Mouse (Mus musculus): ENCODE measurements around the gene Olfr1393. TPM values are rescaled to one million over a fixed set of nuclear protein-coding genes. Genes with fewer than 3 reads are reported as not detected.
"Not testable (repeated sequence)": the region's sequence is repeated elsewhere in the genome, so short reads cannot be mapped to it uniquely, and the experiment has no call there.

Gene Olfr1393
- polyA plus RNA-seq, 1 experiment from 2014 or later, result not detected

DNA sequence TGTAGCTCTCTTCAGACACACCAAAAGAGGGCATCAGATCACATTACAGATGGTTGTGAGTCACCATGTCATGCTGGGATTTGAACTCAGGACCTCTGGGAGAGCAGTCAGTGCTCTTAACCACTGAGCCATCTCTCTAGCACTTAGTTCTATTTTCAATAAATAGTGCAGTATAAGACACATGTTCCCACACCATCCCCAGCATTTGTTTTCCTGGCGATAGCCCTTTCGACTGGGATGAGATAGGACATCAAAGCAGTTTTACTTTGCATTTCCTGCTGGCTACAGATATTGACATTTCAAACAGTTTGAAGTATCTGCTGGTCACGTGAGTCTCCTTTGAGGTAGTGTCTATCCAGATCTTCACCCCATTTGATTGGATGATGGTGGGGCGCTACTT is 7.7 kb upstream of the Olfr1393 start:
- H3K4me1 ChIP-seq (replicated peaks), result 0 out of 2 replicates have a peak, but pooled peaks cover 3% of the 10 kb centered on the region
- WGBS, result 88% methylated on average over 4 of the region's 4 CpGs
- no peak overlapping the region for H3K4me2 ChIP-seq (replicated peaks)
- H3K9ac ChIP-seq, result no peak overlapping the region
- H3K36me3 ChIP-seq, result no peaks in the 10 kb centered on the region; the same call in 1 of the 2 replicates
- H3K4me3 ChIP-seq (replicated peaks), result no peak overlapping the region
- ATAC-seq, result no peak
- H3K27me3 ChIP-seq (replicated peaks), result no peaks in the 10 kb centered on the region
- H3K27ac ChIP-seq, result no peak overlapping the region
- H3K9me3 ChIP-seq, result no peaks in the 10 kb centered on the region

DNA sequence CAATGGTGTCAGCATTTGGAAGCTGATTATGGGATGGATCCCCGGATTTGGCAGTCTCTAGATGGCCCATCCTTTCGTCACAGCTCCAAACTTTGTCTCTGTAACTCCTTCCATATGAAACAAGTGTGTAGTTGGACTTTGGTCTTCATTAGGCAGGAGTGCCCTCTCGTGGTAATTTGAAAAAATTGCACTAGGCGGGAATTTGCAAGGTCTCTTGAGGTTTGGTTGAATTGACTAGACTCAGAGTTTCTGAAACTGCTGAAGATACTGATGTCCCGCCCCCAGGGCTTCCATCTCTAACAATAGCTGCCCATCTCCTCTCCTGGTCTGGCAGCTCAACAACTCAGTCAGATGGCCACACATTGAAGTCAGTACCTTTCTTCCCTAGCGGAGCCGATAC is 6.8 kb upstream of the Olfr1393 start:
- no peak overlapping the region for H3K27ac ChIP-seq
- WGBS, result 29% methylated on average over 7 of the region's 7 CpGs
- no peaks in the 10 kb centered on the region for H3K27me3 ChIP-seq (replicated peaks)
- no peak overlapping the region for H3K9ac ChIP-seq
- H3K4me3 ChIP-seq (replicated peaks), result no peak overlapping the region
- no peaks in the 10 kb centered on the region; the same call in 1 of the 2 replicates for H3K36me3 ChIP-seq
- no peak overlapping the region for H3K4me2 ChIP-seq (replicated peaks)
- H3K9me3 ChIP-seq, result no peaks in the 10 kb centered on the region
- 0 out of 2 replicates have a peak, but pooled peaks cover 3% of the 10 kb centered on the region for H3K4me1 ChIP-seq (replicated peaks)
- ATAC-seq, result peak; percentile 36; the same call in 1 of the 2 replicates

- no peak overlapping the region for H3K9ac ChIP-seq
- H3K4me3 ChIP-seq (replicated peaks), result no peak overlapping the region
- H3K36me3 ChIP-seq, result no peaks in the 10 kb centered on the region
- no peaks in the 10 kb centered on the region for H3K4me1 ChIP-seq (replicated peaks)
- WGBS, result 68% methylated on average over 11 of the region's 11 CpGs
- no peaks in the 10 kb centered on the region for H3K27me3 ChIP-seq (replicated peaks)
- H3K4me2 ChIP-seq (replicated peaks), result no peak overlapping the region
- ATAC-seq, result no peak
- H3K27ac ChIP-seq, result no peak overlapping the region
- no peaks in the 10 kb centered on the region for H3K9me3 ChIP-seq
These were observed 4.1 kb upstream of the Olfr1393 start for GRCm38 (mm10) chr11:49273834-49274519.

DNA sequence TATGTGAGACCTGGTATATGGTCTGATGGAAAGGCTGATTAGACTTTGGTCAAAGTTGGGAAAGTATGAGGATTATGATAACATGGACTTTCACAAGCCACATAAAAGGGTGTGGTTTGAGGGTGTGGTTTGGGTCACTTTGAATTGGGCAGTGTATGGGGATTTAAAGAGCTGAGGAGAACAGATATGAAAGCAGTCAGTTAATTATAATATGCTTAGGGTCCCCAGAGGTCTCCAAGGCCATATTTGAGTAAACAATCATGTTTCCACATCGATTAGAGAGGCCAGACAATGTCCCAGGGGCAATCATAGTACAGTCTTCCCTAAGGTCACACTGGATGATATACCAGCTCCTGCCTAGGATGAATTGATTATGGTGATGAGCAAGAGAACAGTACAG is 6.9 kb downstream of the Olfr1393 start, which contains the start of gene Olfr1392:
Olfr1392 (plus strand) TSS at position 301 of the 400 bp plus-strand sequence.
- H3K4me1 ChIP-seq (replicated peaks); H3K9ac ChIP-seq; H3K4me2 ChIP-seq (replicated peaks); H3K4me3 ChIP-seq (replicated peaks); H3K27ac ChIP-seq; H3K36me3 ChIP-seq; H3K9me3 ChIP-seq; ATAC-seq; H3K27me3 ChIP-seq (replicated peaks): not testable (repeated sequence)
- 39% methylated on average over 1 of the region's 1 CpGs for WGBS

- Histone ChIP-seq H3K4me2 (replicated peaks) (no peak overlapping the region), H3K4me1 (replicated peaks) (no peaks in the 10 kb centered on the region), H3K4me3 (replicated peaks) (no peak overlapping the region), H3K9ac (no peak overlapping the region), H3K9me3 (no peaks in the 10 kb centered on the region), H3K36me3 (no peaks in the 10 kb centered on the region), H3K27me3 (replicated peaks) (no peaks in the 10 kb centered on the region), H3K27ac (no peak overlapping the region)
- WGBS, result 52% methylated on average over 2 of the region's 2 CpGs
- ATAC-seq, result no peak
These were observed 9.1 kb downstream of the Olfr1393 start for GRCm38 (mm10) chr11:49287251-49287650.

DNA sequence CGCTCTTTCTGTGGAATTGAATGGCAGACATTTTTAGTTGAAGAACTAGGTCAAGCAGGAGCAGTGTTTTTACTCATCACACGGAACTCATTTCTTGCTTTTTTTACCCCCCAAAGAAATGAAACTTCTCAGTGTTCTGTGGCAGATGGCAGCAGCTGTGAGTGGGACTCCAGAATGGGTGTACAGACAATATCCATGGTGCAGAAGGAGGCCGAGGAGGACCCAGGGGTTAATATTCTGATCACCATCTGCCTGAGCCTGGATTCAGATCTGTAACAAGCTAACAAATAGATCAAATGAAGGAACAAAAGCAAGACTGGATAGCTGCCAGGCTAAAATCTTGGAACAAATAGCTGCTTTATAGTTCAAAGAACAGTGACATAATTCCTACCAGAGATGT is 14.7 kb downstream of the Olfr1393 start:
- Histone ChIP-seq H3K4me3 (replicated peaks) (no peak overlapping the region), H3K9me3 (no peaks in the 10 kb centered on the region), H3K27me3 (replicated peaks) (no peaks in the 10 kb centered on the region), H3K36me3 (no peaks in the 10 kb centered on the region), H3K9ac (no peak overlapping the region), H3K27ac (no peak overlapping the region), H3K4me1 (replicated peaks) (no peaks in the 10 kb centered on the region), H3K4me2 (replicated peaks) (no peak overlapping the region)
- no peak for ATAC-seq
- 67% methylated on average over 3 of the region's 3 CpGs for WGBS

- ATAC-seq, result no peak
- Histone ChIP-seq H3K36me3 (no peaks in the 10 kb centered on the region), H3K4me3 (replicated peaks) (no peak within 1 kb of the TSS), H3K4me1 (replicated peaks) (no peaks in the 10 kb centered on the region), H3K9me3 (no peaks in the 10 kb centered on the region), H3K27me3 (replicated peaks) (no peaks in the 10 kb centered on the region), H3K4me2 (replicated peaks) (no peak within 1 kb of the TSS), H3K9ac (no peak within 1 kb of the TSS), H3K27ac (no peak within 1 kb of the TSS)
These were observed 26.3 kb downstream of the Olfr1393 start, which contains the start of gene Olfr10 for GRCm38 (mm10) chr11:49304441-49304840. Olfr10 (plus strand) TSS chr11:49304741.

DNA sequence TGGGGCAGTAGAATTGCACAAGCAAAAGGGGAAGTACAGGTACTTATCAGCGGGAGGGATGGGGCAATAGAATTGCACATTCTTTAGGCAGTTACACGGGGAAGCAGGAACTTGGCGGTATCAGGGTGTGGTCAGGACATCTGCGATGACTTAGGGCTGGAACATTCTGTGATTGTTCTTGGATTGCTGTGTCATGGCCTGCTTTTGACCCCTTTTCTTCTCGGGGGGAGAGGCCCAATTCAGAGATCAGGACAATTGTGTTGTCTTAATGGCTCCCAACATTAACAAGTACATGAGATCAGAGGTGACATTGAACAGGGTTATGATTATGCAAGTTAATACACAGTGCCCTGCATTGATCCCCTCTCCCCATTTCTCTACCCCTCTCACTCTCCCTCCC is 30.4 kb downstream of the Olfr1393 start:
- H3K4me2 ChIP-seq (replicated peaks); H3K4me1 ChIP-seq (replicated peaks); H3K27ac ChIP-seq; H3K9ac ChIP-seq; H3K4me3 ChIP-seq (replicated peaks); H3K9me3 ChIP-seq; H3K27me3 ChIP-seq (replicated peaks); H3K36me3 ChIP-seq; ATAC-seq: not testable (repeated sequence)
- WGBS, result 70% methylated on average over 5 of the region's 5 CpGs

DNA sequence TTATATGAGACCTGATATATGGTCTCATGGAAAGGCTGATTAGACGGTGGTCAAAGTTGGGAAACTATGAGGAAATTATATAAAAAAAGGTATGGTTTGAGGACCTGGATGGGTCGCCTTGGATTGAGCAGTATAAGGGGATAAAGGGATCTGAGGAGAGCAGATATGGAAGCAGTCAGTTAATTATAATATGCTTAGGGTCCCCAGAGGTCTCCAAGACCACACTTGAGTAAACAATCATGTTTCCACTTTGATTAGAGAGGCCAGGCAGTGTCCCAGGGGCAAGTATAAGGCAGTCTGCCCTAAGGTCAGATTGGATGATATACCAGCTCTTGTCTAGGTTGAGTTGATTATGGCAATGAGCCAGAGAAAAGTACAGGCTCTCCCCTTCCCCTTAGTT is 44.3 kb downstream of the Olfr1393 start, which contains the start of gene Olfr1391:
Olfr1391 (plus strand) TSS at position 301 of the 400 bp plus-strand sequence.
- Histone ChIP-seq H3K4me2 (replicated peaks) (no peak within 1 kb of the TSS), H3K36me3 (no peaks in the 10 kb centered on the region), H3K4me3 (replicated peaks) (no peak within 1 kb of the TSS), H3K4me1 (replicated peaks) (no peaks in the 10 kb centered on the region), H3K9me3 (no peaks in the 10 kb centered on the region), H3K27ac (no peak within 1 kb of the TSS), H3K9ac (no peak within 1 kb of the TSS), H3K27me3 (replicated peaks) (no peaks in the 10 kb centered on the region)
- ATAC-seq, result no peak
- 59% methylated on average over 2 of the region's 2 CpGs for WGBS

DNA sequence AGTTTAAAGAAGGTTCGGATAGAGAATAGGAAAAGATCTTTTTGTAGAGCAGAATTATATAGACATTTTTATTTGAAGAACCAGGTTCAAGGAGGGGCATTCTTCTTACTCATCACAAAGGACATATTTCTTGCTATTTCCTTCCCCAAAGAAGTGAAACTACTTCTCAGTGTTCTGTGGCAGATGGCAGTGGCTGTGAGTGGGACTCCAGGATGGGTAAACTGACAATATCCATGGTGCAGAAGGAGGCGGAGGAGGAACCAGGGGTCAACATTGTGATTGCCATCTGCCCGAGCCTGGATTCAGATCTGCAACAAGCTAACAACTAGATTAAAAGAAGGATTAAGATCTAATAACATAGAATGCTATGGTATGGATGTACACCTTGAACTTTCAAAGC is 48.6 kb downstream of the Olfr1393 start:
- H3K36me3 ChIP-seq, result no peaks in the 10 kb centered on the region
- no peaks in the 10 kb centered on the region for H3K4me1 ChIP-seq (replicated peaks)
- no peaks in the 10 kb centered on the region for H3K27me3 ChIP-seq (replicated peaks)
- no peak for ATAC-seq
- WGBS, result 77% methylated on average over 3 of the region's 3 CpGs
- H3K4me2 ChIP-seq (replicated peaks), result no peak overlapping the region
- H3K9ac ChIP-seq, result no peak overlapping the region
- no peak overlapping the region for H3K27ac ChIP-seq
- H3K4me3 ChIP-seq (replicated peaks), result no peak overlapping the region
- H3K9me3 ChIP-seq, result no peaks in the 10 kb centered on the region

DNA sequence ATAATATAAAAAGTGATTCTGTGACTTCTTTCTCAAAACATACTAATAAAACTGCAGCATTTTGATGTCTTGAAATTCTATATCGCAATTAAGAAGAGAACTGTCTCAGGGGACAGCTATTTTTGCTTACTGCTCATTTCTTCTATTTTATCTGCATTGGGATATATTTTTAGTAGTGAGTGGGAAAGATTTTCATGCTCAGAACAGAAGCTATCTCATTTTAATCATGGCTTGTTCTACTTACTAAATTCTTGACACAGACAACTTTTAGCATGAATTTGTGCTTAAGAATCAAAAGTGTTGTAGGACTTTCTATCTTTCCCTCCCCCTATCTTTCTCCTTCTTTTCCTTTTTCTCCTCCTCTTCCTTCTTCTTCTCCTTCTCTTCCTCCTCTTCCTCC is 51.6 kb downstream of the Olfr1393 start:
- Histone ChIP-seq H3K27me3 (replicated peaks) (no peaks in the 10 kb centered on the region), H3K27ac (no peak overlapping the region), H3K4me3 (replicated peaks) (no peak overlapping the region), H3K4me1 (replicated peaks) (no peaks in the 10 kb centered on the region), H3K4me2 (replicated peaks) (no peak overlapping the region), H3K36me3 (no peaks in the 10 kb centered on the region), H3K9me3 (no peaks in the 10 kb centered on the region), H3K9ac (no peak overlapping the region)
- no peak for ATAC-seq
- WGBS, result 63% methylated on average over 1 of the region's 1 CpGs
